Mouse (Mus musculus) limb, embryonic 12.5 days (tissue): ENCODE data around the gene Cldn10. TPM values are rescaled to one million over a fixed set of nuclear protein-coding genes. Genes with fewer than 3 reads are reported as not detected.

Source experiments
- ATAC-seq: fragments of 200-750 bp; cut with Nextera tagmentation; 2 replicates; pipeline ENCODE4 v1.8.0; 2017; ENCODE audit warnings: low read depth, moderate TSS enrichment; ENCODE audit not compliant: insufficient number of reproducible peaks, insufficient read depth, low FRiP score, low TSS enrichment
- H3K27ac ChIP-seq: fragments of 300-500 bp; sonication (generic); 2 replicates; pipeline ENCODE4 v1.5.1; 2016; ENCODE audit warnings: mild to moderate bottlenecking, moderate library complexity
- H3K27me3 ChIP-seq: fragments of 300-500 bp; sonication (generic); 2 replicates; pipeline ENCODE4 v1.6.1; 2016; ENCODE audit warnings: mild to moderate bottlenecking, moderate library complexity
- H3K36me3 ChIP-seq: fragments of 300-500 bp; sonication (generic); 2 replicates; pipeline ENCODE4 v1.6.1; 2016; ENCODE audit warnings: mild to moderate bottlenecking, moderate library complexity
- H3K4me1 ChIP-seq: fragments of 300-500 bp; sonication (generic); replicated peaks from 2 replicates; pipeline ENCODE4 v1.6.1; 2016
- H3K4me2 ChIP-seq: fragments of 300-500 bp; sonication (generic); 2 replicates; pipeline ENCODE4 v1.6.1; 2016; ENCODE audit warnings: mild to moderate bottlenecking, moderate library complexity
- H3K4me3 ChIP-seq: fragments of 300-500 bp; sonication (generic); replicated peaks from 2 replicates; pipeline ENCODE4 v1.5.1; 2016; ENCODE audit warnings: mild to moderate bottlenecking
- H3K9ac ChIP-seq: fragments of 300-500 bp; sonication (generic); replicated peaks from 2 replicates; pipeline ENCODE4 v1.6.1; 2016; ENCODE audit warnings: mild to moderate bottlenecking, moderate library complexity
- H3K9me3 ChIP-seq: fragments of 300-500 bp; sonication (generic); 2 replicates; pipeline ENCODE4 v1.6.1; 2016; ENCODE audit warnings: mild to moderate bottlenecking, moderate library complexity
- WGBS: fragments of 180-500 bp; shearing (Covaris S2); methylation state at CpG from one replicate; pipeline ENCODE4 v1.1.7; 2016; 5-methylcytosine and 5-hydroxymethylcytosine counted together
- polyA plus RNA-seq: library from polyadenylated mRNA; unstranded; fragments of >200 nt; fragmentation: Nextera tagmentation; extraction: Ambion mirVana; gene quantifications from 2 replicates; pipeline ENCODE4 v1.2.1, GENCODE M21; 2016

Gene Cldn10
- polyA plus RNA-seq, 1 experiment from 2014 or later = 1.2 TPM

GRCm38 (mm10) chr14:118765306-118765705, 22.4 kb upstream of the Cldn10 start:
- Histone ChIP-seq H3K9ac (no peak overlapping the region), H3K4me1 (no peaks in the 10 kb centered on the region), H3K27me3 (peaks cover 23% of the 10 kb centered on the region), H3K9me3 (no peaks in the 10 kb centered on the region), H3K36me3 (no peaks in the 10 kb centered on the region), H3K27ac (no peak overlapping the region), H3K4me2 (no peak overlapping the region), H3K4me3 (no peak overlapping the region)
- 81% methylated on average over 7 of the region's 7 CpGs for WGBS
- ATAC-seq = no peak

DNA sequence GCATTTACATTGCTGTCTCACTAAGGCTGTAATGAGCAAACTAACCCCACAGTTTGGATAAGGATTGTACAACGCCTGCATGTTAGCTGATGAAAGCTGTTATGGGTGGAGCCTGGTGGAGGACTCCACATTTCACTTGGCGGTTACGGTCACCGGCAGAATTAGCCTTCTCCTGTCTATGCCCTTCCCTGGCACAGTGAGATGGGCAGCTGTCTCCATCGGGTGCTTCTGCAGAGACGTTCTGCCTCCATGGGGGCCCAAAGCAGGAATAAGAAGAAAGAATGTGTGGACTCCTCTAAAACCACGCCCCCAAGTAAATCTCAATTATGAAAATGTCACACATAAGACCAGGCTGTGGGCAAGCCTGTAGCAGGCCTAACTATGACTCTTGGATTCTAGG, 21.8 kb upstream of the Cldn10 start:
- Histone ChIP-seq H3K9ac (no peak overlapping the region), H3K27ac (no peak overlapping the region), H3K4me2 (no peak overlapping the region), H3K4me1 (no peaks in the 10 kb centered on the region), H3K4me3 (no peak overlapping the region), H3K36me3 (no peaks in the 10 kb centered on the region), H3K27me3 (peaks cover 24% of the 10 kb centered on the region), H3K9me3 (no peaks in the 10 kb centered on the region)
- WGBS = 76% methylated on average over 7 of the region's 7 CpGs
- ATAC-seq = no peak

- Histone ChIP-seq H3K27ac (no peak overlapping the region), H3K36me3 (no peaks in the 10 kb centered on the region)
- no peak for ATAC-seq
Observed at GRCm38 (mm10) chr14:118766368-118766767, 21.3 kb upstream of the Cldn10 start.

DNA sequence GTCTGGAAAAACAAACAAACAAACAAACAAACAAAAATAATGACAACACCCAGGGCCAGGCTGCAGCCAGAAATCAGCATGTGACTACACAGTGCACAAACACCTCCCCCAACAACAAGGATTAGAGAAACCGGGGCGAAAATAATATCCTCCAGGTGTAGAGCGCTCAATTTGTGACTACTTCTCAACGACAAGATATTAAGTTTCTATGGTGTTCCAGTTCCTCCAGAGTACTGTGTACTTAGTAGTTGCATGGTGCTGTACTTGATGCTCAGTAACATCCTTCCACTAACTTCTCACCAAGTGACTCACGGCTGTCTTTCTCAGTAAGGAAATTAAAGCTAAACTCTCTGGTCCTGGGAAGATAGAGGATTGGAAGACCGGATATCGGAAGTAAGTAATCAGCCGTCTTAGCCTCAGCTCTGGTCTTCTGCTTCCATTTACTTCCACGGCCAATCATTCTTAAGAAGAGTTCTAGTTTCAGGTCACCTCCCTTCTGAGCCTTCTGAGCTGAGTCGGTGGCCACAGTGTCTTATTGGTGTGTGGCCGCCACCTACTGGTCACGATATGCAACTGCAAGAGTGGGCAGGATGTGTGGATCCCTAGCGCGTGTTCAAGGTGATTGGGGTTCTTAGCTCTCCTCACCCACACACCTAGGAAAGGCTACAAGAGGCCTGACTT, 19.9 kb upstream of the Cldn10 start:
- 27% methylated on average over 14 of the region's 14 CpGs for WGBS

More at GRCm38 (mm10) chr14:118766368-118766767, 21.3 kb upstream of the Cldn10 start:
- no peaks in the 10 kb centered on the region for H3K4me1 ChIP-seq
- H3K9ac ChIP-seq = no peak overlapping the region
- no peaks in the 10 kb centered on the region for H3K9me3 ChIP-seq
- H3K27me3 ChIP-seq = peaks cover 24% of the 10 kb centered on the region
- WGBS = 75% methylated on average over 5 of the region's 5 CpGs
- no peak overlapping the region for H3K4me3 ChIP-seq
- H3K4me2 ChIP-seq = no peak overlapping the region

DNA sequence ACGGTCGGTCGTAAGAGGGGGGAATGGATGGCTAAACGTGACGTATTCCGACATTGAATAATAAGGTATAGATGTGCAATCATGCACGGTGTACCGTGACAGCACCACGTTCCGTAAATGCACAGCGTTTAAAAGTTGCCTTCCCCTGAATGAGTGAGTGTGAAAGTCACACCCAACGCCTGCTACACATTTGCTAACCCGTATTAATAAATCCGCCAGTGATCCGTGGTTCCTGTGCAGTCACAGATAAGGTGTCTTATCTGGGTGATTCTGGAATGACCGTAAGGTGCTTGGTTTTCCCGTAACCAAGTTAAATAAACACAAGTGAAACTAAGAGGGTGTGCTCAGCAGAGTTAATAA, 19.4 kb upstream of the Cldn10 start:
- H3K36me3 ChIP-seq = no peaks in the 10 kb centered on the region
- no peak overlapping the region for H3K9ac ChIP-seq
- no peaks in the 10 kb centered on the region for H3K4me1 ChIP-seq
- H3K27ac ChIP-seq = no peak overlapping the region
- no peaks in the 10 kb centered on the region for H3K9me3 ChIP-seq
- ATAC-seq = no peak
- WGBS = 61% methylated on average over 17 of the region's 17 CpGs
- peaks cover 24% of the 10 kb centered on the region for H3K27me3 ChIP-seq
- no peak overlapping the region for H3K4me3 ChIP-seq
- H3K4me2 ChIP-seq = no peak overlapping the region

More for the DNA sequence above, 19.9 kb upstream of the Cldn10 start:
- Histone ChIP-seq H3K9ac (no peak overlapping the region), H3K4me1 (no peaks in the 10 kb centered on the region), H3K27ac (no peak overlapping the region), H3K4me3 (no peak overlapping the region), H3K27me3 (peaks cover 24% of the 10 kb centered on the region), H3K36me3 (no peaks in the 10 kb centered on the region), H3K4me2 (no peak overlapping the region), H3K9me3 (no peaks in the 10 kb centered on the region)
- peak; percentile 82; the same call in 1 of the 2 replicates for ATAC-seq

DNA sequence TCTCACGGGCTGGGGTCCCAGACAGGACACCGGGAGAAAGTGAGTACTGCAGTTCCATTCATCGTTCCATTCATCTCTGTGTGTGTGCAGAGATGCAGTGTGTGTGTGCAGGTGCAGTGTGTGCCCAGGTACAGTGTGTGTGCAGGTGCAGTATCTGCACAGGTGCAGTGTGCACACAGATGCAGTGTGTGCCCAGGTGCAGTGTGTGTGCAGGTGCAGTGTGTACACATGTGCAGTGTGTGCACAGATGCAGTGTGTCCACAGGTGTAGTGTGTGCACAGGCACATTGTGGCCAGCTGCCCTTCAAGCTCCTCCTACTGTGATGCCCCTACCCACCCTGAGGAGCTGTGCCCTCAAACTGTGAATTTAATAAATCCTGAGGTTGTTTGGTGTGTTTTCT, 14.0 kb upstream of the Cldn10 start:
- Histone ChIP-seq H3K27ac (no peak overlapping the region), H3K4me3 (no peak overlapping the region), H3K27me3 (peaks cover 17% of the 10 kb centered on the region), H3K4me2 (no peak overlapping the region), H3K9ac (no peak overlapping the region), H3K9me3 (no peaks in the 10 kb centered on the region), H3K36me3 (no peaks in the 10 kb centered on the region), H3K4me1 (no peaks in the 10 kb centered on the region)
- ATAC-seq = no peak
- WGBS = 94% methylated on average over 3 of the region's 3 CpGs

DNA sequence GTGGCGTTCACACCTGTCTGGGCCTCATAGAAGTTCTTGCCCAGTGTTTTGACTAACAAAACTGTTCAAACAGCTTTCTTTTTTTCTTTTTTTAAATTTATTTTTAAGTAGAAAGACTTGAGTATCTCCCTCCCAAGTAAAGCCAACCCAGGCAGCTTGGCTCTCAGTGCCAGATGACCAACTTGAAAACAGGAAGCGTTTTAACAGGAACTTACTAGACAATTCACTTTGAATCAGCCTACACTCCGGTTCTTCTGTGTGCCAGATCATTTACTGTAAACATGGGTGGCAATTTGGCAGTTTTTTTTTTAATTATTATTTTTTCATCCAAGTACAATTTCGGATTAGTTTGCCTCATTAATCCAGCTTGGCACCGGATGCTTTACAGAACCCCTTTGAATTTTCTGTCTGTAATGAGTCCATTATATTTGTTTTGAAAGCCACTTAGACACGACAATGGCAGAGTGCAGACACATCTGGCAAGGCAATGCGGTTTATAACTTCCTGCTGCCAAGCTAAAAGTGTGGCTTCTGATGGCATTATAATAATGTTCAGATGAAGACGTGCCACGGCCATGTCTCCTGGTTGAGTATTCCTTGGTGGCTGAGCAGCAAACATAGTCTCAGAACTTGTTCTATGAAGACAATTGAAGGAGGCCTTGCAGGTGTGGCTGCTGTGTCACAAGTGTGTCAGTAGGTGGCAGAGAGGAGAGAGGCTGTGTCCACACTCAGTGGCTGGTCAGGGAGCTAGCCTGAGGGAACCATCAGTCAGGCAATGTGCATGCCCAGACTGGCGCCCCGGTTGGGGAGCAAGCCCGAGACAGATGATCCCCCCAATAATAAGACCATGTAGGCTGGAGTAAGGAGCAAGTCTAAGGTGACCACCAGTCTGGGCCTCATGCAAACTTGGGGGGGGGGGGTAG, 12.9 kb upstream of the Cldn10 start:
- Histone ChIP-seq H3K27me3 (peaks cover 6% of the 10 kb centered on the region), H3K9ac (no peak overlapping the region), H3K36me3 (no peaks in the 10 kb centered on the region), H3K4me1 (no peaks in the 10 kb centered on the region), H3K4me2 (no peak overlapping the region), H3K4me3 (no peak overlapping the region), H3K27ac (no peak overlapping the region), H3K9me3 (no peaks in the 10 kb centered on the region)
- no peak for ATAC-seq
- 78% methylated on average over 12 of the region's 12 CpGs for WGBS

GRCm38 (mm10) chr14:118775554-118775953, 12.2 kb upstream of the Cldn10 start:
- WGBS = 89% methylated on average over 1 of the region's 1 CpGs
- Histone ChIP-seq H3K9me3 (no peaks in the 10 kb centered on the region), H3K4me1 (no peaks in the 10 kb centered on the region), H3K27ac (no peak overlapping the region), H3K9ac (no peak overlapping the region), H3K4me2 (no peak overlapping the region), H3K36me3 (no peaks in the 10 kb centered on the region), H3K4me3 (no peak overlapping the region), H3K27me3 (peaks cover 2% of the 10 kb centered on the region; the same call in 1 of the 2 replicates)
- no peak for ATAC-seq

DNA sequence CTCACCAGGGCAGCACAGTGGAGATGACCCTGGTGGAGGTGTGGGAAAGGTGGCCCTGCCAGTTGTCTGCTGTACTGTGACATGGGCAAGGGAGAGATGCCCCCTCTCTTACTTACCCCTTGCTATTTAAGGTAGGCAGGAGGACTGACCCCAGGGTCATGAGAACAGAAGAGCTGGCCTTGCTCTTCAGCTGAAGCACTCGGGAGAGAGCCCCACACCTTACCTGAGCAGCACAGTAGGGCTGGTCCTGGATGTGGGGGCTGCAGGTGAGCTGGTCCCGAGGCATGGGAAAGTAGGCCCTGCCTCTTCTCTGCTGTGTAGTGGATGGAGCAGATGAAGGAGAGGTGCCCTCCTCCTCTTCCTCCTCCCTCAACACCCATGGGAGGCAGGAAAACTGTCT, 11.3 kb upstream of the Cldn10 start:
- no peaks in the 10 kb centered on the region for H3K36me3 ChIP-seq
- H3K27me3 ChIP-seq = 0 out of 2 replicates have a peak, but pooled peaks cover 2% of the 10 kb centered on the region
- H3K9ac ChIP-seq = no peak overlapping the region
- 77% methylated on average over 2 of the region's 2 CpGs for WGBS
- no peak overlapping the region for H3K4me3 ChIP-seq
- no peaks in the 10 kb centered on the region for H3K4me1 ChIP-seq
- no peak overlapping the region for H3K27ac ChIP-seq
- no peak overlapping the region for H3K4me2 ChIP-seq
- ATAC-seq = no peak
- H3K9me3 ChIP-seq = no peaks in the 10 kb centered on the region

GRCm38 (mm10) chr14:118777478-118777877, 10.2 kb upstream of the Cldn10 start:
- no peak overlapping the region for H3K4me2 ChIP-seq
- WGBS = 85% methylated on average over 4 of the region's 4 CpGs

GRCm38 (mm10) chr14:118781601-118782000, 6.1 kb upstream of the Cldn10 start:
- ATAC-seq = no peak
- no peak overlapping the region for H3K9ac ChIP-seq
- no peak overlapping the region for H3K4me2 ChIP-seq
- no peaks in the 10 kb centered on the region for H3K36me3 ChIP-seq
- H3K4me3 ChIP-seq = no peak overlapping the region
- H3K27ac ChIP-seq = no peak overlapping the region
- H3K27me3 ChIP-seq = peaks cover 12% of the 10 kb centered on the region; the same call in 1 of the 2 replicates
- H3K4me1 ChIP-seq = peaks cover 9% of the 10 kb centered on the region
- no peaks in the 10 kb centered on the region for H3K9me3 ChIP-seq
- 85% methylated on average over 7 of the region's 7 CpGs for WGBS

More at GRCm38 (mm10) chr14:118777478-118777877, 10.2 kb upstream of the Cldn10 start:
- H3K27me3 ChIP-seq = 0 out of 2 replicates have a peak, but pooled peaks cover 6% of the 10 kb centered on the region
- H3K4me1 ChIP-seq = no peaks in the 10 kb centered on the region
- no peak for ATAC-seq
- H3K4me3 ChIP-seq = no peak overlapping the region
- no peaks in the 10 kb centered on the region for H3K36me3 ChIP-seq
- H3K27ac ChIP-seq = no peak overlapping the region
- no peak overlapping the region for H3K9ac ChIP-seq
- H3K9me3 ChIP-seq = no peaks in the 10 kb centered on the region
